Mouse (Mus musculus) limb, embryonic 12.5 days (tissue): ENCODE data around the gene Zfyve16. TPM values are rescaled to one million over a fixed set of nuclear protein-coding genes. Genes with fewer than 3 reads are reported as not detected.

Experiments
- ATAC-seq: fragments of 200-750 bp; cut with Nextera tagmentation; 2 replicates; pipeline ENCODE4 v1.8.0; 2017; ENCODE audit warnings: low read depth, moderate TSS enrichment; ENCODE audit not compliant: insufficient number of reproducible peaks, insufficient read depth, low FRiP score, low TSS enrichment
- H3K27ac ChIP-seq: fragments of 300-500 bp; sonication (generic); 2 replicates; pipeline ENCODE4 v1.5.1; 2016; ENCODE audit warnings: mild to moderate bottlenecking, moderate library complexity
- H3K27me3 ChIP-seq: fragments of 300-500 bp; sonication (generic); 2 replicates; pipeline ENCODE4 v1.6.1; 2016; ENCODE audit warnings: mild to moderate bottlenecking, moderate library complexity
- H3K36me3 ChIP-seq: fragments of 300-500 bp; sonication (generic); 2 replicates; pipeline ENCODE4 v1.6.1; 2016; ENCODE audit warnings: mild to moderate bottlenecking, moderate library complexity
- H3K4me1 ChIP-seq: fragments of 300-500 bp; sonication (generic); replicated peaks from 2 replicates; pipeline ENCODE4 v1.6.1; 2016
- H3K4me2 ChIP-seq: fragments of 300-500 bp; sonication (generic); 2 replicates; pipeline ENCODE4 v1.6.1; 2016; ENCODE audit warnings: mild to moderate bottlenecking, moderate library complexity
- H3K4me3 ChIP-seq: fragments of 300-500 bp; sonication (generic); replicated peaks from 2 replicates; pipeline ENCODE4 v1.5.1; 2016; ENCODE audit warnings: mild to moderate bottlenecking
- H3K9ac ChIP-seq: fragments of 300-500 bp; sonication (generic); replicated peaks from 2 replicates; pipeline ENCODE4 v1.6.1; 2016; ENCODE audit warnings: mild to moderate bottlenecking, moderate library complexity
- H3K9me3 ChIP-seq: fragments of 300-500 bp; sonication (generic); 2 replicates; pipeline ENCODE4 v1.6.1; 2016; ENCODE audit warnings: mild to moderate bottlenecking, moderate library complexity
- WGBS: fragments of 180-500 bp; shearing (Covaris S2); methylation state at CpG from one replicate; pipeline ENCODE4 v1.1.7; 2016; 5-methylcytosine and 5-hydroxymethylcytosine counted together
- polyA plus RNA-seq: library from polyadenylated mRNA; unstranded; fragments of >200 nt; fragmentation: Nextera tagmentation; extraction: Ambion mirVana; gene quantifications from 2 replicates; pipeline ENCODE4 v1.2.1, GENCODE M21; 2016

Zfyve16 gene
- polyA plus RNA-seq, 1 experiment from 2014 or later = 13.8 TPM

DNA sequence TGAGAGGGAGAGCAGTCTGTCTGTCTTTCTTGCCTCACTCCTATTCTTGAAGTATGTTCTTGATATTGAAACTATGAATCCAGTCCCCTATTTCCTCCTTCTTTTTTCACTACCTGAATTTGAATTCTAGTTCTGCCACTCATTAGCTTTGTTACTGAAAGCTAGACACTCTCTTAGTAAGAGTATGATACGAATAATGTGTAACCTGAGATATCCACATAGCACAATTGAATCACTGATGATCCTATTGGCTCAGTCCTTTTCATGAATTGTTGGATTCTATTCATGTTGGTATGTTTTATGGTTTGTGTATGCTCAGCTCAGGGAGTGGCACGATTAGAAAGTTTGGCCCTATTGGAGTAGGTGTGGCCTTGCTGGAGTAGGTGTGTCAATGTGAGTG, 1.5 kb upstream of the Zfyve16 start:
- Histone ChIP-seq H3K36me3 (no peaks in the 10 kb centered on the region; the same call in 1 of the 2 replicates), H3K4me2 (no peak overlapping the region), H3K4me1 (no peaks in the 10 kb centered on the region), H3K9ac (no peak overlapping the region), H3K27ac (no peak overlapping the region), H3K9me3 (no peaks in the 10 kb centered on the region), H3K27me3 (no peaks in the 10 kb centered on the region), H3K4me3 (no peak overlapping the region)
- no peak for ATAC-seq
- 83% methylated on average over 2 of the region's 2 CpGs for WGBS

DNA sequence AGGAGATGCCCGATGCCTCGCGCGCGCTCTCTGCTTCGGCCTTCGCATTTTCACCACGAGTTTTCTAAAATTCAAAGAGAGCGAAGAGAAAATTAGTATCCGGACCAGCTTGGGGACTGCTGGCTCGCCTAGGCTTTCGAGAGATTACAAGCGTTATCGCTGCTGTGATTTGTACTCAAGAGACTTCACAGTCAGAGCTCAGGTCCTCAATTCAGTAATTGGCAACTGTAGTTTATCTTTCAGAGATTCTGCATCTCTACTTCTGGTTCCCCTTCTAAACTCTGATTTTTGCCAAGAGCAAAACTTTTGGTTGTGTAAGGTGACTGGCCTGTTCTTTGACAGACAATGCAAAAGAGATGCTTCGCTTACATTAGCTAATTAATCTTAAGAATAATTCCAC, 569 bp upstream of the Zfyve16 start:
- Histone ChIP-seq H3K4me2 (peak overlapping the region; percentile 68), H3K9me3 (no peaks in the 10 kb centered on the region), H3K9ac (peak overlapping the region; percentile 83), H3K36me3 (no peaks in the 10 kb centered on the region; the same call in 1 of the 2 replicates), H3K27ac (peak overlapping the region; percentile 92), H3K27me3 (no peaks in the 10 kb centered on the region), H3K4me3 (peak overlapping the region; percentile 77), H3K4me1 (no peaks in the 10 kb centered on the region)
- WGBS = 6% methylated on average over 15 of the region's 15 CpGs
- no peak for ATAC-seq

DNA sequence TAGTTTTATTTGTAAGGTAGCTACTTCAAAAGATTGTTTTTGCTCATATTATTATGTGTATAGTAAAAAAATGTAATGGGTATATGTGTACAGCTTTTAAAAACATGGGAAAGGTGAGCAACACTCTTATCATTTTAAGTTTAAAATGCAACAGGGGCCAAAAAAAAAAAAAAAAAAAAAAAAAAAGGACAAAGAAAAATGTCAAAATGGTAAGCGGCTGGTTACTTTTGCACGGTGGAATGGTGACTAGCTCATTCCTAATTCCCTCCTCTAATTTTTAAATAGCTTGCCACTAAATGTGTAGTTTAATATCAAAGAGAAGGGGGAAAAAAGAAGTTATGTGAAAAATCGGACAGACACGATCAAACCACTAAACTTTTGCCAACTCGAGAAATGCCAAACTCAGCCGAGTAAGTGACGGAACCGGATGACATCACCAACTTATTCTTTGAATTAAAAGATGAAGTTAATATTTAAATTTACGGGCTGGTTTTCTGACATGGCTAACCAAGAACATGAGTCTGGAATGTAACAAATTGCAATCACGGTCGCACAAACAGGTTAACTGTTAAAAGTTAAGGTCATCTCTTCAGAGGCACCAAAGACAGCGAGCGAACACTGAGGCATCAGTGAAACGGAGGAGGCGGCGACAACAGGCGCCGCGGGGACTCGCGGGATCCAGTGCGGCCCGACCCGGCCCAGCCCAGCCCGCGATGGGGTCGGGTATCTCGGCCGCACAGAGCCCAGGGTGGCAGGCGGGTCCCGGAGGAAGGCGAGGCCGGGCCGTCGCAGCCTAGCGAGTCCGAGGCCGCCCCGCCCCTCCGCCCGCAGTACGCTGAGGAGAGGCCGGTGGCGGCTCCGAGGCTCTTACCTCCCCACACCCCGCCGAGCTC, 594 bp downstream of the Zfyve16 start:
- peak overlapping the region; percentile 92 for H3K27ac ChIP-seq
- WGBS = 5% methylated on average over 33 of the region's 47 CpGs
- H3K9me3 ChIP-seq = no peaks in the 10 kb centered on the region
- peak overlapping the region; percentile 68 for H3K4me2 ChIP-seq
- ATAC-seq = peak; percentile 93
- H3K4me3 ChIP-seq = peak overlapping the region; percentile 77
- H3K27me3 ChIP-seq = no peaks in the 10 kb centered on the region
- H3K9ac ChIP-seq = peak overlapping the region; percentile 83
- no peaks in the 10 kb centered on the region for H3K4me1 ChIP-seq
- H3K36me3 ChIP-seq = no peaks in the 10 kb centered on the region; the same call in 1 of the 2 replicates

GRCm38 (mm10) chr13:92523178-92523813, 7.4 kb downstream of the Zfyve16 start:
- H3K9ac ChIP-seq = no peak overlapping the region
- H3K4me2 ChIP-seq = no peak overlapping the region
- 91% methylated on average over 5 of the region's 5 CpGs for WGBS
- H3K9me3 ChIP-seq = no peaks in the 10 kb centered on the region
- peaks cover 44% of the 10 kb centered on the region for H3K36me3 ChIP-seq
- no peaks in the 10 kb centered on the region for H3K27me3 ChIP-seq
- no peak overlapping the region for H3K4me3 ChIP-seq
- no peak for ATAC-seq
- no peak overlapping the region for H3K27ac ChIP-seq
- no peaks in the 10 kb centered on the region for H3K4me1 ChIP-seq

GRCm38 (mm10) chr13:92504871-92505270, 25.8 kb downstream of the Zfyve16 start:
- peaks cover 62% of the 10 kb centered on the region for H3K36me3 ChIP-seq
- ATAC-seq = no peak
- no peaks in the 10 kb centered on the region for H3K27me3 ChIP-seq
- no peak overlapping the region for H3K4me3 ChIP-seq
- H3K9ac ChIP-seq = no peak overlapping the region
- WGBS = 82% methylated on average over 12 of the region's 12 CpGs
- no peaks in the 10 kb centered on the region for H3K9me3 ChIP-seq
- no peak overlapping the region for H3K27ac ChIP-seq
- H3K4me1 ChIP-seq = no peaks in the 10 kb centered on the region
- no peak overlapping the region for H3K4me2 ChIP-seq

DNA sequence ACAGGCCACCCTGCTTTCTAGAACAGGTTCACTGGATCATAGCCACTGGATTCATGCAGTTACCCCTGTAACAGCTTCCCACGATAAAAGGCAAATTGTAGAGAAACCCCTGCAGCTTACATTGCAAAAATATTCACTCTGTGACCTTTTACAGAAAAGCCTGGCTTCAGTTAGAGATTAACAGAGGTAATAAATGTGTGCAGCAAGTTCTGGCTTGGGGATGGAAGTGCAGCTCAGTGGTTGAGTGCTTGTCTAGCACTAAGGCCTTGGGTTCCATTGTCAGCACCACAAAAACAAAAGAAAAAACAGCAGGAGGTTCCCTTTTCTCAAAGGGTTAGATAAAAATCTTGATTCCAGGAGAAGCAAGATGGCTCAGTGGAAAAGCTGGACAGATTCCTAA, 38.7 kb downstream of the Zfyve16 start:
- H3K4me2 ChIP-seq = no peak overlapping the region

GRCm38 (mm10) chr13:92490817-92491216, 39.9 kb downstream of the Zfyve16 start:
- Histone ChIP-seq H3K9me3 (no peaks in the 10 kb centered on the region), H3K4me1 (no peaks in the 10 kb centered on the region), H3K27me3 (no peaks in the 10 kb centered on the region), H3K4me2 (no peak overlapping the region), H3K4me3 (no peak overlapping the region), H3K9ac (no peak overlapping the region), H3K27ac (no peak overlapping the region), H3K36me3 (peaks cover 47% of the 10 kb centered on the region)
- WGBS = 82% methylated on average over 4 of the region's 4 CpGs
- ATAC-seq = no peak

More for the DNA sequence above, 38.7 kb downstream of the Zfyve16 start:
- Histone ChIP-seq H3K9ac (no peak overlapping the region), H3K4me3 (no peak overlapping the region), H3K27ac (no peak overlapping the region), H3K4me1 (no peaks in the 10 kb centered on the region), H3K9me3 (no peaks in the 10 kb centered on the region), H3K27me3 (no peaks in the 10 kb centered on the region), H3K36me3 (peaks cover 46% of the 10 kb centered on the region)
- WGBS = 93% methylated on average over 1 of the region's 1 CpGs
- ATAC-seq = no peak

GRCm38 (mm10) chr13:92483852-92484463, 46.7 kb downstream of the Zfyve16 start, which contains the start of gene Fam151b:
TSS of gene Fam151b (minus strand) at chr13:92484015.
- no peaks in the 10 kb centered on the region for H3K27me3 ChIP-seq
- peak within 1 kb of the TSS; percentile 42; the same call in 1 of the 2 replicates for H3K9ac ChIP-seq
- 7% methylated on average over 19 of the region's 19 CpGs for WGBS
- no peaks in the 10 kb centered on the region for H3K9me3 ChIP-seq
- 0 out of 2 replicates have a peak, but pooled peaks cover 10% of the 10 kb centered on the region for H3K36me3 ChIP-seq
- peak within 1 kb of the TSS; percentile 42 for H3K4me3 ChIP-seq
- H3K27ac ChIP-seq = peak within 1 kb of the TSS; percentile 75; the same call in 1 of the 2 replicates
- H3K4me2 ChIP-seq = peak within 1 kb of the TSS; percentile 68
- ATAC-seq = peak; percentile 98
- H3K4me1 ChIP-seq = no peaks in the 10 kb centered on the region

DNA sequence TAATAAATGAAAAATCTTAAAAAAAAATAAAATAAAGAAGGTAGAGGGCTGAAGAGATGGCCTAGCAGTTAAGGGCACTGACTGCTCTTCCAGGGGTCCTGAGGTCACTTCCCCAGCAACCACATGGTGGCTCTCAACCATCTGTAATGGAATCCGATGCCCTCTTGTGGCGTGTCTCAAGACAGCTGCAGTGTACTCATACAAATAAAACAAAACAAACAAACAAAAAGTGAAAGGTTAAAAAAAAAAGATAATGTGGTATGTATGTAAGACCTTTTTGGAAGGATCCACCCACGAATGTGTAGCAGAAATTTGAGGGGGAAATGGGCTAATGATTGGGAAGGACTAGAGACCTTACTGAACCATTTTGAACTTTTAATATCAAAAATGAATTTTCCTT, 47.3 kb downstream of the Zfyve16 start:
- Histone ChIP-seq H3K4me2 (peak overlapping the region; percentile 68), H3K4me3 (peak overlapping the region; percentile 42), H3K9ac (no peak overlapping the region; the same call in 1 of the 2 replicates), H3K36me3 (0 out of 2 replicates have a peak, but pooled peaks cover 10% of the 10 kb centered on the region), H3K27me3 (no peaks in the 10 kb centered on the region), H3K4me1 (no peaks in the 10 kb centered on the region), H3K27ac (no peak overlapping the region; the same call in 1 of the 2 replicates), H3K9me3 (no peaks in the 10 kb centered on the region)
- ATAC-seq = peak; percentile 49; the same call in 1 of the 2 replicates
- 3% methylated on average over 3 of the region's 3 CpGs for WGBS

GRCm38 (mm10) chr13:92470151-92470550, 60.5 kb downstream of the Zfyve16 start:
- H3K4me2 ChIP-seq = no peak overlapping the region
- no peaks in the 10 kb centered on the region for H3K36me3 ChIP-seq
- H3K27me3 ChIP-seq = no peaks in the 10 kb centered on the region
- H3K9me3 ChIP-seq = no peaks in the 10 kb centered on the region
- H3K27ac ChIP-seq = no peak overlapping the region
- no peak for ATAC-seq
- 58% methylated on average over 2 of the region's 2 CpGs for WGBS
- no peak overlapping the region for H3K4me3 ChIP-seq
- H3K4me1 ChIP-seq = no peaks in the 10 kb centered on the region
- no peak overlapping the region for H3K9ac ChIP-seq

DNA sequence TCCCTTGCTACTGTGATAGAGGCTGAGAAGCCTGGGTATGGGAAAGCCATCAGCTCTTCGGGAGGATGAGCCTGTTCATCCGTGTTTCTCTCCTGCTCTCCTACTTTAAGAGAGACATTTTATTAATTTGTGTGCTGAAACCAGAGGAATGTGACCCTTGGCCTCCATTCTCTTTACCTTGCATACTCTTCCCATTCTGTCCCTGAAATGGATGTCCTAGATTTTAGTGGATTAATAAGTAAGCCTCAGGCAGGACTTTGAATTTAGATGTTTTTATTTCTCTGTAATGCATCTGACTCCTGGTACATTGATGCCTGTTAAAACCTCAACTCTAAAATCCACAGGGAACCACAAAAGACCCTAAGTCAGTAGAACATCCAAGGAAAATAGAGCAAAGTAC, 61.3 kb downstream of the Zfyve16 start:
- WGBS = 66% methylated on average over 2 of the region's 2 CpGs
- no peak for ATAC-seq

More for the DNA sequence above, 61.3 kb downstream of the Zfyve16 start:
- no peaks in the 10 kb centered on the region for H3K36me3 ChIP-seq
- no peaks in the 10 kb centered on the region for H3K27me3 ChIP-seq
- H3K4me2 ChIP-seq = no peak overlapping the region
- H3K4me3 ChIP-seq = no peak overlapping the region
- no peak overlapping the region for H3K27ac ChIP-seq
- H3K9ac ChIP-seq = no peak overlapping the region
- H3K4me1 ChIP-seq = no peaks in the 10 kb centered on the region
- H3K9me3 ChIP-seq = no peaks in the 10 kb centered on the region
